Mouse (Mus musculus) hindbrain, embryonic 11.5 days (tissue): Measurements from ENCODE around the gene Hs3st5. TPM values are rescaled to one million over a fixed set of nuclear protein-coding genes. Genes with fewer than 3 reads are reported as not detected.

Experiments used
- ATAC-seq: fragments of 200-750 bp; cut with Nextera tagmentation; 2 replicates; pipeline ENCODE4 v1.8.0; 2017; ENCODE audit warnings: mild to moderate bottlenecking, moderate TSS enrichment, moderate library complexity; ENCODE audit not compliant: low FRiP score
- DNase-seq: peaks from one replicate; pipeline ENCODE4 v3.0.0-alpha.2; 2015; ENCODE audit warnings: low spot score
- H3K27ac ChIP-seq: fragments of 300-500 bp; sonication (generic); 2 replicates; pipeline ENCODE4 v1.5.1; 2014; ENCODE audit warnings: mild to moderate bottlenecking, low read depth, low read length
- H3K27me3 ChIP-seq: fragments of 300-500 bp; sonication (generic); 2 replicates; pipeline ENCODE4 v1.6.1; 2014; ENCODE audit warnings: mild to moderate bottlenecking, low read length, moderate library complexity, mixed read lengths; ENCODE audit not compliant: control insufficient read depth, insufficient read depth
- H3K36me3 ChIP-seq: fragments of 300-500 bp; sonication (generic); 2 replicates; pipeline ENCODE4 v1.6.1; 2014; ENCODE audit warnings: mild to moderate bottlenecking, low read length, moderate library complexity, mixed read lengths; ENCODE audit not compliant: control insufficient read depth, insufficient read depth
- H3K4me1 ChIP-seq: fragments of 300-500 bp; sonication (generic); replicated peaks from 2 replicates; pipeline ENCODE4 v1.6.1; 2014; ENCODE audit warnings: low read length, mixed read lengths; ENCODE audit not compliant: control insufficient read depth, insufficient read depth
- H3K4me2 ChIP-seq: fragments of 300-500 bp; sonication (generic); replicated peaks from 2 replicates; pipeline ENCODE4 v1.6.1; 2014; ENCODE audit warnings: mild to moderate bottlenecking, low read depth, low read length
- H3K4me3 ChIP-seq: fragments of 300-500 bp; sonication (generic); 2 replicates; pipeline ENCODE4 v1.5.1; 2014; ENCODE audit warnings: low read depth, low read length
- H3K9ac ChIP-seq: fragments of 300-500 bp; sonication (generic); 2 replicates; pipeline ENCODE4 v1.6.1; 2014; ENCODE audit warnings: low read depth, low read length
- H3K9me3 ChIP-seq: fragments of 300-500 bp; sonication (generic); 2 replicates; pipeline ENCODE4 v1.6.1; 2016; ENCODE audit warnings: low read length; ENCODE audit not compliant: control insufficient read depth
- WGBS: fragments of 180-500 bp; shearing (Covaris S2); extraction: QIAGEN DNeasy Blood & Tissue Kit; methylation state at CpG from one replicate; pipeline ENCODE4 v1.1.7; 2014; 5-methylcytosine and 5-hydroxymethylcytosine counted together
- polyA plus RNA-seq: library from polyadenylated mRNA; unstranded; fragments of >200 nt; fragmentation: Nextera tagmentation; extraction: Ambion mirVana; gene quantifications from 2 replicates; pipeline ENCODE4 v1.2.1, GENCODE M21; 2014

Hs3st5 gene
- polyA plus RNA-seq, 1 experiment from 2014 or later = 6.1 TPM

GRCm38 (mm10) chr10:36499713-36500112, 6.9 kb upstream of the Hs3st5 start:
- Histone ChIP-seq H3K27me3 (no peaks in the 10 kb centered on the region), H3K4me2 (no peak overlapping the region), H3K36me3 (no peaks in the 10 kb centered on the region), H3K4me1 (no peaks in the 10 kb centered on the region), H3K9ac (no peak overlapping the region), H3K4me3 (no peak overlapping the region), H3K9me3 (no peaks in the 10 kb centered on the region), H3K27ac (no peak overlapping the region)
- WGBS = 96% methylated on average over 1 of the region's 1 CpGs
- DNase-seq = no peak
- no peak for ATAC-seq

GRCm38 (mm10) chr10:36506033-36506726, 434 bp upstream of the Hs3st5 start:
- DNase-seq (peak; percentile 34), ATAC-seq (peak; percentile 83)
- Histone ChIP-seq H3K27ac (peak overlapping the region; percentile 10; the same call in 1 of the 2 replicates), H3K4me1 (no peaks in the 10 kb centered on the region), H3K4me2 (peak overlapping the region; percentile 98), H3K9me3 (no peaks in the 10 kb centered on the region), H3K36me3 (no peaks in the 10 kb centered on the region), H3K9ac (peak overlapping the region; percentile 65; the same call in 1 of the 2 replicates), H3K27me3 (peaks cover 3% of the 10 kb centered on the region; the same call in 1 of the 2 replicates), H3K4me3 (peak overlapping the region; percentile 69)
- WGBS = 8% methylated on average over 13 of the region's 13 CpGs

GRCm38 (mm10) chr10:36507556-36507870, 899 bp downstream of the Hs3st5 start:
- Histone ChIP-seq H3K4me2 (peak overlapping the region; percentile 98), H3K9ac (peak overlapping the region; percentile 65), H3K4me1 (no peaks in the 10 kb centered on the region), H3K9me3 (no peaks in the 10 kb centered on the region), H3K36me3 (no peaks in the 10 kb centered on the region), H3K4me3 (peak overlapping the region; percentile 69), H3K27me3 (peaks cover 3% of the 10 kb centered on the region; the same call in 1 of the 2 replicates), H3K27ac (no peak overlapping the region)
- DNase-seq (no peak), ATAC-seq (no peak; the same call in 1 of the 2 replicates)
- 1% methylated on average over 15 of the region's 15 CpGs for WGBS

GRCm38 (mm10) chr10:36507991-36508546, 1.5 kb downstream of the Hs3st5 start:
- DNase-seq (peak; percentile 40), ATAC-seq (no peak)
- under 1% methylated on average over 18 of the region's 18 CpGs for WGBS

GRCm38 (mm10) chr10:36509477-36509876, 2.9 kb downstream of the Hs3st5 start:
- H3K4me3 ChIP-seq = no peak overlapping the region

More at GRCm38 (mm10) chr10:36507991-36508546, 1.5 kb downstream of the Hs3st5 start:
- Histone ChIP-seq H3K27ac (no peak overlapping the region), H3K4me1 (no peaks in the 10 kb centered on the region), H3K4me2 (peak overlapping the region; percentile 98), H3K36me3 (no peaks in the 10 kb centered on the region), H3K27me3 (peaks cover 3% of the 10 kb centered on the region; the same call in 1 of the 2 replicates), H3K9me3 (no peaks in the 10 kb centered on the region), H3K4me3 (peak overlapping the region; percentile 69), H3K9ac (peak overlapping the region; percentile 28)

GRCm38 (mm10) chr10:36523881-36524280, 17.3 kb downstream of the Hs3st5 start:
- Histone ChIP-seq H3K4me2 (no peak overlapping the region), H3K27ac (no peak overlapping the region), H3K27me3 (no peaks in the 10 kb centered on the region), H3K4me3 (no peak overlapping the region), H3K4me1 (no peaks in the 10 kb centered on the region), H3K9ac (no peak overlapping the region), H3K9me3 (no peaks in the 10 kb centered on the region), H3K36me3 (no peaks in the 10 kb centered on the region)
- no peak for DNase-seq
- no peak for ATAC-seq

More at GRCm38 (mm10) chr10:36509477-36509876, 2.9 kb downstream of the Hs3st5 start:
- H3K4me2 ChIP-seq = no peak overlapping the region
- no peak for DNase-seq
- H3K9ac ChIP-seq = no peak overlapping the region
- no peaks in the 10 kb centered on the region for H3K9me3 ChIP-seq
- peaks cover 3% of the 10 kb centered on the region; the same call in 1 of the 2 replicates for H3K27me3 ChIP-seq
- WGBS = 54% methylated on average over 4 of the region's 4 CpGs
- no peaks in the 10 kb centered on the region for H3K4me1 ChIP-seq
- H3K27ac ChIP-seq = no peak overlapping the region
- no peaks in the 10 kb centered on the region for H3K36me3 ChIP-seq
- ATAC-seq = no peak

GRCm38 (mm10) chr10:36533633-36534335, 27.2 kb downstream of the Hs3st5 start:
- Histone ChIP-seq H3K4me3 (no peak overlapping the region), H3K27me3 (no peaks in the 10 kb centered on the region), H3K36me3 (no peaks in the 10 kb centered on the region), H3K4me2 (no peak overlapping the region), H3K4me1 (no peaks in the 10 kb centered on the region), H3K9me3 (no peaks in the 10 kb centered on the region), H3K9ac (no peak overlapping the region), H3K27ac (no peak overlapping the region)
- WGBS = 27% methylated on average over 4 of the region's 4 CpGs
- peak; percentile 27 for DNase-seq
- ATAC-seq = peak; percentile 84

- Histone ChIP-seq H3K36me3 (no peaks in the 10 kb centered on the region), H3K4me3 (no peak overlapping the region), H3K4me2 (no peak overlapping the region), H3K9ac (no peak overlapping the region), H3K4me1 (no peaks in the 10 kb centered on the region), H3K9me3 (no peaks in the 10 kb centered on the region), H3K27me3 (no peaks in the 10 kb centered on the region), H3K27ac (no peak overlapping the region)
- 18% methylated on average over 2 of the region's 2 CpGs for WGBS
- DNase-seq (peak; percentile 69), ATAC-seq (peak; percentile 49)
Observed at GRCm38 (mm10) chr10:36546622-36547021, 40.0 kb downstream of the Hs3st5 start.
